Mouse (Mus musculus) retina, postnatal 1 day (tissue): ENCODE data around the gene Bcl2l2.

ENCODE experiments used
- DNase-seq: peaks from one replicate; pipeline ENCODE4 v3.0.0-alpha.2; 2012

Bcl2l2 gene

DNA sequence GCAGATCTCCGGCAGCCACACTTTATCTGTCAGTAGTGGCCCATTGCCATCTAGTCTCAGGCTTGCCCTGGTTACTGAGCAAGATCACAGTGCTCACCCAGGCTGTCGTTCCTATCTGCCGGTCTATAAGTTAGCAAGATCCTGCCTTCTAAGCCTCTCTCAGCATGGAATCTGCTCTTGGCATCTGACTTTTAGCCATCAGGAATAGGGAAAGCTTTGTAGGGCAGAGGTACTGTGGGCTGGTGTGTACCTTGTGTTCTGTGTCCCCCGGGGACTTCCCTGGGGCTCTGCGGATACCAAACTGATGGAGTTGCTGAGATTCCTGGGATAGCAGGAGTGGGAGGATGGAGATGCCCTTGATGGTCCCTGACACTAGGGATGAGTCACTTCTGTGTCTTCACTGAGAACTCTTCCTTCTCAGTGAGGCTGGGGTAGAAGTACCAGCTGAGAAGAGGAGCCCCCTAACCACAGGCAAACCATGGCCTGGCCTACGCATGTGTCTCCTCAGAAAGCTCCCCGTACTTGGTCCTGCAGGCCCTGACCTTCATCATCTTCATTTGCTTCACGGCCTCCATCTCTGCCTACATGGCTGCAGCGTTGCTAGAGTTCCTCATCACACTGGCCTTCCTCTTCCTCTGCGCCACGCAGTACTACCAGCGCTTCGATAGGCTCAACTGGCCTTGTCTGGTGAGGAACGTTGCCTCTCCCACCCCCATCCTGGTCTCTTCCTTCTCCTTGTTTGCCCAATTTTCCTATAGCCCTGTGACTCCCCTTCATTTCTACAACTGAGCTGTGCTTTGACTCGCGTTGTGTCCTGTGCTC is 54.4 kb downstream of the Bcl2l2 start:
- no peak for DNase-seq
